Mouse (Mus musculus) retina, embryonic 14.5 days (tissue): ENCODE data around the gene Nid1.
"Not testable (repeated sequence)": the region's sequence is repeated elsewhere in the genome, so short reads cannot be mapped to it uniquely, and the experiment has no call there.

ENCODE experiments used
- DNase-seq: peaks from one replicate; pipeline ENCODE4 v3.0.0-alpha.2; 2015; ENCODE audit warnings: low spot score

Gene Nid1

DNA sequence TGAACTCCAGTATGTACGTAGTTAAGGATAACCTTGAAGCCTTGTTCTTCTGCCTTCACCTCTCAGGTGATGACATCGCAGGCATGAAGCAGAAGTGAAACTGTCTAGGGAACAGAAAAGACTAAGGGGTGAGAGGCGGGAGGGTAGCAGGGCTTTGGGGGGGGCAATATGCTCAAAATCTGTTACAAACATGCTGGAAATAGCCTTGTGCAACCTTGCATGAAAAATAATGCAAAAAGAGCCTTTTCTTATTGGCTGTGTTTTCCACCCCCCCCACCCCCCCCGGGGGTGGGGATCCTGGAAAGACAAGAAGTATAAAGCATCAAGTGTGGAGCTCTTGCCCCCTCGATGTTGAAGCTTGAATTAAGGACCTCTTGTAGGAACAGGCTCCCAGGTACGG, 16.0 kb downstream of the Nid1 start:
- not testable (repeated sequence) for DNase-seq

DNA sequence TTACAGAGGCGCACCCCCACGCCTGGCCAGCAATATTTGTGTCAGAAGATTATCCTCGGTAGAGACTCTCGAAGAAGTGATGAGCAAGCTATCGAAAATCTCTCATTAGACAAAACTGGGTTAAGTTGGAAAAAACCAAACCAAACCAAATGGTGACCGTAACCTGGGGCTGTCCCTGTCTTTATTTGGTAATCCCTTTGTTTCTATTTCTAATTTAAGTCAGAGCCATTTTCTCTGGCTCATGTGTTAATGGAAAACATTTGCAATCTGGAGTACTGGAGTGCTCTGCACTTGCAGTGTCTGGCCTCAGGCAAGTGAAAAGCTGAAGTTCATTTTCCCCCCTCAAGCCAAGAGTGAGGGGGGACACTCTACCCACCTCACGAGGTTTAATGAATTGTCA, 16.9 kb downstream of the Nid1 start:
- DNase-seq = not testable (repeated sequence)

DNA sequence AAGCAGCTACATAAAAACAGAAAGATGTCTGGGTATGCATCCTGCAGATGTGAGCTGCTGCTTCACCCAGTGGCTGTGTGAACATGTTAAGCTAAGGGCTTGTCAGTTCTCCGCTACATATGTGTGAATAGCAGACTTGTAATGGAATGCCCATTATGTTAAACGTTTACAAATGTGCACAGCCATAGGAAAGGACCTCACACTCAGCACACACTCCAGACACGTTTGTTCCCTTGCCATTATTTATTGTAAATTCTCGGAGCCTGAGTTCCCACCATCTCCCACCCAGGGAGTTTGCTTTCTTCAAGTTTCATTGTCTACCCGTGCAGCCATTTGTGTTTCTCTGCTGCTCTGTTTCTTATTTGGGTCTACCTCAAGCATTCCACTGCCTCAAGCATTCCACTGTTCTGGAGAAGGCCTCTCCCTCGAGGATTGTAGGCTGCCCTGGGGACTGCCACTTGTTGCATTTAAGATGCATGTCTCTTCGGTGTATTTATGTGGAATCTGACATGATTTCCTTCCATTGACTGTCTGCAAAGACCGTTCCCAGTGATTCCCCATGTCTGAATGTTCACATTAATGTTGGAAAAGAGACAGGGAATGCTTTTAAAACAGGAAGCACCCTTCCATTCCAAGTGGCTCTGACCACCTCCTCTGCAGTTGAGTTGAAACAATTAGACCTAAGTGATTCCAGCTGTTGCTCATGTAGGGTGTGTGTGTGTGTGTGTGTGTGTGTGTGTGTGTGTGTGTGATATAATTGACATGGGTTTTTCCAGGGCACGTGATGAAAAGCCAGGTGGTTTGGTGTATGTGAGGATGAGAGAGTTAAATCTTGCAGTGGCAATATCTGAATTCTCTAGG, 18.5 kb downstream of the Nid1 start:
- DNase-seq = not testable (repeated sequence)

GRCm38 (mm10) chr13:13458138-13458737, 20.9 kb downstream of the Nid1 start:
- no peak for DNase-seq

- no peak for DNase-seq
Observed at GRCm38 (mm10) chr13:13460521-13461138, 23.3 kb downstream of the Nid1 start.

GRCm38 (mm10) chr13:13461446-13462192, 24.3 kb downstream of the Nid1 start:
- no peak for DNase-seq

DNA sequence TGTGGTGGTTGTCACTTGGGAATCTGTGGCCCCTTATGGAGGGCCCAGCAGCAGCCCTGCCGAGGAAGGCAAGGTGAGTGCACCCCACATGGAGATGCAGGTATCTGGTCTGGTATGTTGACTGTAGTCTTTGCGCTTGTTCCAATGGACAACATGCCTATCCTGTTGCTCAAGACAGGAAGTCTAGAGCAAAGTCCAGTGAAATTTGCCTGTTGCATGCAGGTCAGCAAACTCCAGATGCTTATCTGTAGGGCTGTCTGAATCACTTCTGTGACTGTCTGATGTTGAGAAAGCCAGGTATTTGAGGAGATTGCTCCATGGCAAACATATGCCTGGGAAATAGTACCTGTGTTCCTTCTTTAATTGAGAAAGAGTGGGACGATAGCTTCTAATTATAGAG, 26.6 kb downstream of the Nid1 start:
- DNase-seq = no peak

DNA sequence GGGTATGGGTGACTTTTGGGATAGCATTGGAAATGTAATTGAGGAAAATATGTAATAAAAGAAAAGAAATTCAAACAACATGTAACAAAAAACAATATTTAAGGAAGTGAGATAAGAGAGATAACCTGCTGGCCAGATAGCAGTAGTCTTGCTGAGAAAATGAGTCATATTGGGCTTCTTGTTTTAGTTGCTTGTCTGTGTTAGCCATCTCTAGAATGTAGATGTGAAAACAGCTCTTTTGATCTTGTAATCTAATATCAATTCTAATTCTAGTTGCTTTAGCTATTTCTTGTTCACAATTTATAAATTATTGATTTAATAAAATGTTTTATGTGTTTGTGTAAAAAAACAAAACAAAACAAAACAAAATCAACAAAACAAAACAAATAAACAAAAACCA, 29.9 kb downstream of the Nid1 start:
- not testable (repeated sequence) for DNase-seq

DNA sequence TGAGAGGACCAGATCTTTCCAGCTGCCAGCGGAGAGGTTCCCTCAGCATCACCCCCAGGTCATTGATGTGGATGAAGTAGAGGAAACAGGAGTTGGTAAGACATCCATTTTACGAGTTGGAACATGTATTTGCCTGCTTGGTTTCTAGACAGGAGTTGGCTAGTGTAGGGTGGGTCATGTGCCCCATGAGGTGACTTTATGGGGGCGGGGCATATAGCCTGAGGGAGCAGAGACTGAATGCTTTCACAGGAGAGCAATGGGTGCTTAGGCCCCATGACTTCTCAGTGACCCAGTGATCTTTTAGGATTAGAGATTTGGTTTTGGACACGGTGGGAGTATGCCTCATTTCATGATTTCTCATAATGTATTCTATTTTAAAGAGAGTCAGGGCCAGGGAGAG, 31.2 kb downstream of the Nid1 start:
- no peak for DNase-seq

DNA sequence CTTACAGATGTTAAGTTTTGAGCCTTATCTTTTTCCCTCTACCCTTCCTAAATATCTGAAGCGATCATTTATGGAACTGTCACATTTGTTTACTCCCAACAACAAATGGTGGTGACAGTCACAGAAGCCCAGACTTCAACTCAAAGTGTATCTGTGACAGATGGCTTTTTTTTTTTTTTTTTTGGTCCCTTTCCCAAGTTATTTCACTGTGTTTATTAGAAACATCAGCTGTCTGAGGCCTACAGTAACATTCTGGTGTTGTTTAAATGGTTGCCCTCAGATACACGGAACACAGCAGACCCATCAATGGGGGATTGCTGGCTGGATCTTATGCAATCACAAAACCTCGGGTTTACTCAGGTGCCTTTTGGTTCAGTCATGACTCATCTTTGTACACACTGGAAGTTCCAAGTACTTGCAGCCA, 34.0 kb downstream of the Nid1 start:
- no peak for DNase-seq

DNA sequence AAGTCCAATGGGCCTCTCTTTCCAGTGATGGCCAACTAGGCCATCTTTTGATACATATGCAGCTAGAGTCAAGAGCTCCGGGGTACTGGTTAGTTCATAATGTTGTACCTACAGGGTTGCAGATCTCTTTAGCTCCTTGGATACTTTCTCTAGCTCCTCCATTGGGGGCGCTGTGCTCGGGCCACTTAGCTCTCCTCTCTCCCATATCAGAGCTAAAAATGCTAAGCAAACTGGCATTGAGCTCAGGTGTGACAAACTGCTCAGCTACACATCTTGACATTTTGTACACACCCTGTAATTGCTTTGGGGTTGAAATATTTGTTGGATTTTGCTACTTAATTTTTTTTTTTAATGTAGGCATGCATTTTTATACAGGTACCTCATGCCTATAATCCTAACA, 37.1 kb downstream of the Nid1 start:
- DNase-seq = not testable (repeated sequence)

- DNase-seq = no peak
Observed at GRCm38 (mm10) chr13:13474991-13475390, 37.6 kb downstream of the Nid1 start.

DNA sequence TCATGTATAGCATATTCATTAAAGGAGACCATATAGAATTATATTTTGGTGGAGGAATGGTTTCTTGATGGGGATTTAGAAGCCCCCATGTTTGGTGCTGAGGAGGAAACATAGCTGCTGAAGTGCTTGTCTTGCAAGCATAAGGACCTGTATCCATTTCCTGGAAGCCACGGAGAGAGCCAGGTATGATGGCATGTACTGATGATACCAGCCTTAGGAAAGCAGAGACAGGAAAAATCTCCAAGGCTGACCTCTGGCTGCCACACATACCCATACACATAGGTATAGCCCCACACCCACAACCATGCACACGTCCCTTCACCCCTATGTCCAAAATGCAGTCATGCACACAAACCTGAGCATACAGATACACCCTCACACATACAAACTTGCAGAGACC, 39.2 kb downstream of the Nid1 start:
- no peak for DNase-seq

- DNase-seq = no peak
Observed at GRCm38 (mm10) chr13:13477046-13477445, 39.7 kb downstream of the Nid1 start.

GRCm38 (mm10) chr13:13479986-13480385, 42.6 kb downstream of the Nid1 start:
- no peak for DNase-seq

- DNase-seq = no peak
Observed at GRCm38 (mm10) chr13:13481033-13481432, 43.7 kb downstream of the Nid1 start.

- no peak for DNase-seq
Observed at GRCm38 (mm10) chr13:13481875-13482674, 44.7 kb downstream of the Nid1 start.

DNA sequence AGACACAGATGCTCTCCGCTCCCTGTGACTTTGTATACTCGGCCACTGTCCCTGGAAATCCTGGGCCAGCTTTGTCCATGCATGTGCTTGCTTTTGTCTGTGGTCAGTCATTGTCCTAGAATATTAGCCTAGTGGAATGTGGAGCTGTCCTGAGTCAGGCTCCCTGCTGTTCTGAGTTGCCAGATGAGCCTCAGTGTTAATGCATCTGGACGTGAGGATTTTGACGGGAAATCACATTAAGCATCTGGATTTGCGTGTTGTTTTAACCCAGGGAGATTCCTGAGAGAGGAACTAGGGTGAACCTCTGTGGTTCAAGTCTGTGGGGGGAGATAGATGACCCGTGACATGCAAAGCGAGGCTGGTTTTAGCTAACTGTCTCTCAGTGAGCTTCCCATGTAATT, 47.0 kb downstream of the Nid1 start:
- DNase-seq = peak; percentile 72

GRCm38 (mm10) chr13:13484883-13485282, 47.5 kb downstream of the Nid1 start:
- DNase-seq = no peak

DNA sequence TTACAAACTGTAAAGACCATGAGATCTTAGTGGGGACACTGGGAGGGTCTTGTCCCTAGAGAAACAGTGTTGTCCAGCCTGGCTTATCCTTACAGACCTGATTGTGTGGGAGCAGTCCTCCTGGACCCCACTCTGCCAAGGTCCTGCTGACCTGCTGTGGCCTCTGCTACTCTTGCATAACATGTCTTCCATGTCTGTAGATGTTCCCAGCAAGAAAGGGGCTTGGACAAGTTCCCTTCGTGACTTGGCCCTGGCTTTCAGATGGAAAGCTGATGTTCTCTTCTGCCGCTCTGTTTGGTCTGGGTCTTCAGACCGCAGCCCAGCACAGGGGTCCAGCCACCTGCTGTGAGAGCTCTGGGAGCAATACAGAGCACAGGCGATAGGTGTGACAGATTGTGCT, 48.3 kb downstream of the Nid1 start:
- no peak for DNase-seq

DNA sequence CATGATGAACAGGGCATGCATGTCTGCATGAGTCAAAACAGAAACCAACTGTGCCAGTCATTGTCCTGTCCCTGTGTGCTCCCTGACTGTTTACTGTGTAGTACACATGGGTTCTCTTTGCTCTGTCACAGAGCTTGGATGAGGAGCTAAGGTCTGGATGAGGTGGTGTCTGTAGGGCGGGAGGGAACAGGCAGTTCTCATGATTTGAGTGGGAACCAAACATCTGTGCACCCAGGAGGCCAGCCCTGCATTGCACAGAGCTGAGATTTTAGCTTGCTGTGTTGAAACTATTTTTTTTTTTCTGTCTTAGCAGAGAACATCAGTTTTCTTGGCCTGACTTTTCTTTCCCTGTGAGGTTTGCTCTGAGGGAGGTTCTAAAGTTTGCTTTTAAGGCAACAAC, 50.5 kb downstream of the Nid1 start:
- no peak for DNase-seq

DNA sequence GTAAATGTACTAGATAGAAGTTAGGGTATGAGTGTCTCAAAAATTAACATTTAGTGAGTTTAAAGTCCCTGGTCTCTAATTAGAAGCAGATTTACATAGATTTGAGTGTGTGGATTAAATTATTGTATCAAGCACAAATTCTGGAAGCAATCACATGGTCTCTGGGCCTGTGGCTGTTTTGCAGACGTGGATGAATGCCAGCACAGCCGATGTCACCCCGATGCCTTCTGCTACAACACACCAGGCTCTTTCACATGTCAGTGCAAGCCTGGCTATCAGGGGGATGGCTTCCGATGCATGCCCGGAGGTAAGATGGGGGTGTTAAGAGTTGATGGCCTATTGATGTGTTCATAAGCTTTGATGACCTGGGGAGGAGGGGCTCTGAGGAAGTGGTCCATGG, 52.5 kb downstream of the Nid1 start:
- no peak for DNase-seq
